Mouse (Mus musculus) myocyte (in vitro differentiated cells): ENCODE results near the gene Aaas.

Experiments
- E2F4 ChIP-seq: IDR thresholded peaks from one replicate; pipeline ENCODE4 v1.6.1; 2011; ENCODE audit warnings: mild to moderate bottlenecking, control low read depth, moderate library complexity; ENCODE audit not compliant: insufficient read depth
- MAX ChIP-seq: IDR thresholded peaks from one replicate; pipeline ENCODE4 v1.6.1; 2011; ENCODE audit warnings: low read depth, mild to moderate bottlenecking, control low read depth
- MYOG ChIP-seq, 3 experiments: IDR thresholded peaks; one replicate each; pipeline ENCODE4 v1.6.1; 2011; ENCODE audit warnings: control low read depth in 2 of 3, low read depth in 2 of 3, mild to moderate bottlenecking in 2 of 3; ENCODE audit not compliant: insufficient read length in 2 of 3, control insufficient read depth in 1 of 3, insufficient read depth in 1 of 3
- POLR2A ChIP-seq: IDR thresholded peaks from one replicate; pipeline ENCODE4 v1.6.1; 2011; ENCODE audit warnings: low read depth, mild to moderate bottlenecking, control low read depth, moderate library complexity; ENCODE audit not compliant: insufficient read length
- POLR2AphosphoS2 ChIP-seq: IDR thresholded peaks from one replicate; pipeline ENCODE4 v1.6.1; 2011; ENCODE audit warnings: low read depth, control low read depth; ENCODE audit not compliant: insufficient read length
- REST ChIP-seq: IDR thresholded peaks from one replicate; pipeline ENCODE4 v1.6.1; 2011; ENCODE audit warnings: mild to moderate bottlenecking, control low read depth, moderate library complexity; ENCODE audit not compliant: insufficient read depth, insufficient read length
- TCF12 ChIP-seq: IDR thresholded peaks from one replicate; pipeline ENCODE4 v1.6.1; 2011; ENCODE audit warnings: mild to moderate bottlenecking, control low read depth; ENCODE audit not compliant: poor library complexity, insufficient read depth, severe bottlenecking
- USF1 ChIP-seq: IDR thresholded peaks from one replicate; pipeline ENCODE4 v1.6.1; 2011; ENCODE audit warnings: low read depth, mild to moderate bottlenecking, control low read depth, moderate library complexity

GRCm38 (mm10) chr15:102344490-102344889 is 6.1 kb downstream of the Aaas start:
- TF ChIP-seq POLR2A (no peak), MAX (no peak), POLR2AphosphoS2 (no peak), TCF12 (no peak), USF1 (no peak), E2F4 (no peak), REST (no peak), MYOG (IDR thresholded peaks at IDR 0.05; ENCODE audit: control insufficient read depth in 1 of 3, insufficient read depth in 1 of 3, insufficient read length in 2 of 3, low read depth in 2 of 3) (no peak)
